Mouse (Mus musculus): Measurements from ENCODE around the gene Kpna7.

- TF ChIP-seq CTCF (IDR thresholded peaks at IDR 0.05; ENCODE audit: low read depth), result peak; percentile 28; the same call in 1 of the 2 replicates
- TF ChIP-seq EP300 (IDR thresholded peaks at IDR 0.05; ENCODE audit: low read depth), result no peak
These were observed 112.6 kb downstream of the Kpna7 start for GRCm38 (mm10) chr5:144971266-144971665.

Data from liver, postnatal 0 days (tissue).